Mouse (Mus musculus): ENCODE results near the gene Pkmyt1. TPM values are rescaled to one million over a fixed set of nuclear protein-coding genes. Genes with fewer than 3 reads are reported as not detected.
A peak's percentile ranks its signal among the peaks of the same experiment; 100 is the strongest.

Pkmyt1 gene
- 6.5 and 8.0 TPM in 2 replicates for total RNA-seq (2017)

GRCm38 (mm10) chr17:23725999-23726757 is at the start of gene Pkmyt1:
Pkmyt1 (plus strand) TSS chr17:23726336.
- ATAC-seq (ENCODE audit: extremely low read depth, insufficient number of reproducible peaks, low FRiP score, poor library complexity, severe bottlenecking), result peak; percentile 85

GRCm38 (mm10) chr17:23676473-23677031 is 49.6 kb upstream of the Pkmyt1 start:
- no peak for ATAC-seq (ENCODE audit: extremely low read depth, insufficient number of reproducible peaks, low FRiP score, poor library complexity, severe bottlenecking)

GRCm38 (mm10) chr17:23677236-23677679 is 48.9 kb upstream of the Pkmyt1 start, which contains the start of gene Tnfrsf12a:
Tnfrsf12a (minus strand) TSS chr17:23677468.
- ATAC-seq (ENCODE audit: extremely low read depth, insufficient number of reproducible peaks, low FRiP score, poor library complexity, severe bottlenecking), result peak; percentile 37; the same call in 1 of the 2 replicates

- no peak for ATAC-seq (ENCODE audit: extremely low read depth, insufficient number of reproducible peaks, low FRiP score, poor library complexity, severe bottlenecking)
Measured at GRCm38 (mm10) chr17:23679127-23679835, 46.9 kb upstream of the Pkmyt1 start, which contains the start of gene Cldn6. Cldn6 (plus strand) TSS chr17:23679249.

- ATAC-seq (ENCODE audit: extremely low read depth, insufficient number of reproducible peaks, low FRiP score, poor library complexity, severe bottlenecking), result no peak
Measured at GRCm38 (mm10) chr17:23680336-23680735, 45.8 kb upstream of the Pkmyt1 start.

- ATAC-seq (ENCODE audit: extremely low read depth, insufficient number of reproducible peaks, low FRiP score, poor library complexity, severe bottlenecking), result no peak
Measured at GRCm38 (mm10) chr17:23681086-23681485, 45.0 kb upstream of the Pkmyt1 start.

- ATAC-seq (ENCODE audit: extremely low read depth, insufficient number of reproducible peaks, low FRiP score, poor library complexity, severe bottlenecking), result no peak
Measured at GRCm38 (mm10) chr17:23682092-23682491, 44.0 kb upstream of the Pkmyt1 start.

- ATAC-seq (ENCODE audit: extremely low read depth, insufficient number of reproducible peaks, low FRiP score, poor library complexity, severe bottlenecking), result no peak
Measured at GRCm38 (mm10) chr17:23682530-23682929, 43.6 kb upstream of the Pkmyt1 start.

- ATAC-seq (ENCODE audit: extremely low read depth, insufficient number of reproducible peaks, low FRiP score, poor library complexity, severe bottlenecking), result no peak
Measured at GRCm38 (mm10) chr17:23683226-23683625, 42.9 kb upstream of the Pkmyt1 start.

GRCm38 (mm10) chr17:23683856-23684672 is 42.1 kb upstream of the Pkmyt1 start, which contains the start of gene Cldn9:
Cldn9 (minus strand) TSS chr17:23684026.
- no peak for ATAC-seq (ENCODE audit: extremely low read depth, insufficient number of reproducible peaks, low FRiP score, poor library complexity, severe bottlenecking)

GRCm38 (mm10) chr17:23694491-23694890 is 31.6 kb upstream of the Pkmyt1 start:
- no peak for ATAC-seq (ENCODE audit: extremely low read depth, insufficient number of reproducible peaks, low FRiP score, poor library complexity, severe bottlenecking)

GRCm38 (mm10) chr17:23695801-23696200 is 30.3 kb upstream of the Pkmyt1 start:
- ATAC-seq (ENCODE audit: extremely low read depth, insufficient number of reproducible peaks, low FRiP score, poor library complexity, severe bottlenecking), result no peak

GRCm38 (mm10) chr17:23699131-23700077 is 26.7 kb upstream of the Pkmyt1 start:
- ATAC-seq (ENCODE audit: extremely low read depth, insufficient number of reproducible peaks, low FRiP score, poor library complexity, severe bottlenecking), result no peak

GRCm38 (mm10) chr17:23700079-23700478 is 26.1 kb upstream of the Pkmyt1 start:
- peak; percentile 87 for ATAC-seq (ENCODE audit: extremely low read depth, insufficient number of reproducible peaks, low FRiP score, poor library complexity, severe bottlenecking)

GRCm38 (mm10) chr17:23703301-23703700 is 22.8 kb upstream of the Pkmyt1 start:
- no peak for ATAC-seq (ENCODE audit: extremely low read depth, insufficient number of reproducible peaks, low FRiP score, poor library complexity, severe bottlenecking)

- no peak for ATAC-seq (ENCODE audit: extremely low read depth, insufficient number of reproducible peaks, low FRiP score, poor library complexity, severe bottlenecking)
Measured at GRCm38 (mm10) chr17:23704741-23705140, 21.4 kb upstream of the Pkmyt1 start.

GRCm38 (mm10) chr17:23705525-23706104 is 20.5 kb upstream of the Pkmyt1 start:
- no peak for ATAC-seq (ENCODE audit: extremely low read depth, insufficient number of reproducible peaks, low FRiP score, poor library complexity, severe bottlenecking)

All from neutrophil, adult 5-6 weeks (primary cell).